Mouse (Mus musculus) ES-E14 (cell line): ENCODE measurements around the gene Sds. TPM values are rescaled to one million over a fixed set of nuclear protein-coding genes. Genes with fewer than 3 reads are reported as not detected.
A peak's percentile ranks its signal among the peaks of the same experiment; 100 is the strongest.

Experiments
- DNase-seq: peaks from one replicate; pipeline ENCODE4 v3.0.0-alpha.2; 2013; ENCODE audit warnings: low read depth, low spot score
- H3K27ac ChIP-seq: 2 replicates; pipeline ENCODE4 v1.5.1; 2012; ENCODE audit warnings: low read depth, mild to moderate bottlenecking, low read length, moderate library complexity, mixed read lengths; ENCODE audit not compliant: poor library complexity, insufficient read depth, severe bottlenecking
- H3K36me3 ChIP-seq: 2 replicates; pipeline ENCODE4 v1.6.1; 2012; ENCODE audit warnings: mild to moderate bottlenecking, low read length, moderate library complexity, mixed read lengths; ENCODE audit not compliant: control insufficient read depth, poor library complexity, insufficient read depth, severe bottlenecking
- H3K4me1 ChIP-seq, 2 experiments: fragments of 150-350 bp in 1 of 2; sonication (generic) in 1 of 2; 2 replicates each; pipeline ENCODE4 v1.6.1; 2012; ENCODE audit warnings: low read length in 2 of 2, mild to moderate bottlenecking in 1 of 2, mixed read lengths in 1 of 2; ENCODE audit not compliant: control insufficient read depth in 2 of 2, insufficient read depth in 2 of 2, poor library complexity in 1 of 2
- H3K4me3 ChIP-seq, 2 experiments: fragments of 150-350 bp in 1 of 2; sonication (generic) in 1 of 2; 2 replicates each; pipeline ENCODE4 v1.5.1; 2012; ENCODE audit warnings: low read length in 2 of 2, low read depth in 1 of 2, mild to moderate bottlenecking in 1 of 2, mixed read lengths in 1 of 2; ENCODE audit not compliant: insufficient read depth in 1 of 2, poor library complexity in 1 of 2, severe bottlenecking in 1 of 2
- H3K9ac ChIP-seq: 2 replicates; pipeline ENCODE4 v1.6.1; 2012; ENCODE audit warnings: low read depth, mild to moderate bottlenecking, low read length, mixed read lengths; ENCODE audit not compliant: poor library complexity, insufficient read depth, severe bottlenecking
- H3K9me3 ChIP-seq: fragments of 150-350 bp; sonication (generic); 2 replicates; pipeline ENCODE4 v1.6.1; 2012; ENCODE audit warnings: low read depth, mild to moderate bottlenecking, low read length; ENCODE audit not compliant: control insufficient read depth, insufficient read depth
- CHD2 ChIP-seq: IDR thresholded peaks from 2 replicates; pipeline ENCODE4 v1.6.1; 2014; ENCODE audit warnings: mild to moderate bottlenecking, low read depth, low read length, inconsistent platforms
- HCFC1 ChIP-seq: IDR thresholded peaks from 2 replicates; pipeline ENCODE4 v1.6.1; 2012; ENCODE audit warnings: low read length, inconsistent platforms, borderline replicate concordance; ENCODE audit not compliant: insufficient read depth
- MAFK ChIP-seq: IDR thresholded peaks from 2 replicates; pipeline ENCODE4 v1.6.1; 2014; ENCODE audit warnings: mild to moderate bottlenecking, low read depth, low read length, inconsistent platforms; ENCODE audit not compliant: insufficient read depth
- ZC3H11A ChIP-seq: IDR thresholded peaks from 2 replicates; pipeline ENCODE4 v1.6.1; 2012; ENCODE audit warnings: low read depth, mild to moderate bottlenecking, inconsistent platforms, low read length, borderline replicate concordance
- ZNF384 ChIP-seq: IDR thresholded peaks from 2 replicates; pipeline ENCODE4 v1.6.1; 2012; ENCODE audit warnings: low read depth, low read length, inconsistent platforms
- in situ Hi-C, 2 experiments: fragments of 600-800 bp; cut with MboI; formaldehyde crosslinking; loops; one replicate each; pipeline ENCODE4 v1.15.1; 2025; ENCODE audit warnings: low sequenced_read_pairs in 2 of 2, inconsistent platforms in 1 of 2; ENCODE audit not compliant: unreplicated experiment in 2 of 2
- total RNA-seq: library from RNA; depleted of rRNA; stranded (reverse); fragments of 300-350 nt; gene quantifications from 2 replicates; pipeline ENCODE4 v1.2.3, GENCODE M21; 2012

Sds gene
- total RNA-seq, 1 experiment, result 0.22 TPM

DNA sequence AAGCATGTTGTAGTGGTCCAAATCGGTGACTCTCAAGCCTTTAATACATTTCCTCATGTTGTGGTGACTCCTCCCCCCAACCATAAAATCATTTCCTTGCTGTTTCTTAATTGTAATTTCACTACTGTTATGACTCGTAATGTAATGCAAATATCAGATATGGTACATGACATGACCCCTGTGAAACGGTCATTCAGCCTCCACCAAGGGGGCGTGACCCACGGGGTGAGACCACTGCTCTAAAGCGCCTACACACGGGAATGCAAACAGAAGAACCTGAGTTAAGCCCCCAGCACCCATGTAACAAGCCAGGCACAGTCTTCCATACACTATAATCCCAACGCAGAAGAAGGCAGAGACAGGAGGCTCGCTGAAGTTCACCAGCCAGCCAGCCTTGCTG, 29.5 kb downstream of the Sds start:
- TF ChIP-seq MAFK, result no peak
- TF ChIP-seq ZNF384, result no peak
- TF ChIP-seq HCFC1, result no peak
- no peak for TF ChIP-seq CHD2
- TF ChIP-seq ZC3H11A, result no peak
- Histone ChIP-seq H3K4me3 (peak overlapping the region; percentile 28 to 30; a peak in 2 of 4 replicates), H3K9me3 (no peaks in the 10 kb centered on the region), H3K9ac (peak overlapping the region; percentile 52; the same call in 1 of the 2 replicates), H3K36me3 (no peaks in the 10 kb centered on the region), H3K27ac (no peak overlapping the region), H3K4me1 (peaks cover 2 to 3% of the 10 kb centered on the region in 2 experiments; a peak in 1 of 4 replicates)
- no peak for DNase-seq
- in situ Hi-C loops, result no loop called here

DNA sequence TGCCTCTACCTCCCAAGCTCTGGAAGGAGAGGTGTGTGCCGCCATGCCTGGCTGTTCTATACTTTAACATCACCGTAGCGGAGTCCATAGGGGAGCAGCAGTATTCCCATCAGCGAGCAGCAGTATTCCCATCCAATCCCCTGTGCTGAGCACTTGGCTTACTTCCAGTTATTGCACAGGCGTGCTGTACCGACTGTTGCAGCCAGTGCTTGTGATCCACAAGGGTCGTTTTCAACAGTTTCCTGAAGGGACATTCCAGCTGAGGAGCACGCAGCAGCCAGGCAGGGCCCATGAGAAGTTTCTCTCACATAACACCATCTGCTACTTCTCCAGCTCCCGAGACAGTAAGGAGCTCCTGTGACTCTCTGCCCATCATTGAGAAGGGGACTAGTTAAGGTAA, 30.2 kb downstream of the Sds start:
- TF ChIP-seq ZC3H11A (no peak), ZNF384 (no peak), CHD2 (no peak), HCFC1 (no peak), MAFK (no peak)
- in situ Hi-C loops, result no loop called here
- no peaks in the 10 kb centered on the region for H3K9me3 ChIP-seq
- DNase-seq, result no peak
- peaks cover 3 to 4% of the 10 kb centered on the region in 2 experiments; a peak in 2 of 4 replicates for H3K4me1 ChIP-seq
- H3K9ac ChIP-seq, result no peak overlapping the region
- H3K27ac ChIP-seq, result no peak overlapping the region
- H3K36me3 ChIP-seq, result no peaks in the 10 kb centered on the region
- H3K4me3 ChIP-seq, result no peak overlapping the region

DNA sequence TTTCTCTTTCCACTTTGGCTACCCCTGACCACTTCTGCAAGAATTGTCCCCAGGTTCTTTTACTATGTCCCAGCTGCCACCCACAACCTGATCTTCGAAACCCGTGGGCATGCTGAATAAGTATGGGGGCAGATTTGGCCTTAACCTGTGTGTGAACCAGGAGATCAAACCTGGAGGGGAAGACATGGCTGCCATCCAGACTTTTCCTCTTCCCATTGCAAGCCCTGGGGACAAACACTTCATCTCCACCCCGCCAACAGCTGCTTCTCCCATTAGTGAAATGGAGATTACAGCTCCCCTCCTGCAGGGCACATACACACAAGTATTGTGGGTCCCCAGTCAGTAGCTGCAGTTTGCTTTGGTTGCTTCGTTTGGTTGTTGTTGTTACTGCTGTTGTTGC, 31.0 kb downstream of the Sds start:
- TF ChIP-seq CHD2, result no peak
- TF ChIP-seq ZNF384, result no peak
- TF ChIP-seq MAFK, result no peak
- no peak for TF ChIP-seq HCFC1
- TF ChIP-seq ZC3H11A, result no peak
- no peak overlapping the region for H3K27ac ChIP-seq
- H3K9me3 ChIP-seq, result no peaks in the 10 kb centered on the region
- H3K4me1 ChIP-seq, result peaks cover 7 to 9% of the 10 kb centered on the region in 2 experiments; a peak in 2 of 4 replicates
- H3K4me3 ChIP-seq, result no peak overlapping the region
- no peaks in the 10 kb centered on the region for H3K36me3 ChIP-seq
- no peak for DNase-seq
- in situ Hi-C loops, result no loop called here
- H3K9ac ChIP-seq, result no peak overlapping the region

DNA sequence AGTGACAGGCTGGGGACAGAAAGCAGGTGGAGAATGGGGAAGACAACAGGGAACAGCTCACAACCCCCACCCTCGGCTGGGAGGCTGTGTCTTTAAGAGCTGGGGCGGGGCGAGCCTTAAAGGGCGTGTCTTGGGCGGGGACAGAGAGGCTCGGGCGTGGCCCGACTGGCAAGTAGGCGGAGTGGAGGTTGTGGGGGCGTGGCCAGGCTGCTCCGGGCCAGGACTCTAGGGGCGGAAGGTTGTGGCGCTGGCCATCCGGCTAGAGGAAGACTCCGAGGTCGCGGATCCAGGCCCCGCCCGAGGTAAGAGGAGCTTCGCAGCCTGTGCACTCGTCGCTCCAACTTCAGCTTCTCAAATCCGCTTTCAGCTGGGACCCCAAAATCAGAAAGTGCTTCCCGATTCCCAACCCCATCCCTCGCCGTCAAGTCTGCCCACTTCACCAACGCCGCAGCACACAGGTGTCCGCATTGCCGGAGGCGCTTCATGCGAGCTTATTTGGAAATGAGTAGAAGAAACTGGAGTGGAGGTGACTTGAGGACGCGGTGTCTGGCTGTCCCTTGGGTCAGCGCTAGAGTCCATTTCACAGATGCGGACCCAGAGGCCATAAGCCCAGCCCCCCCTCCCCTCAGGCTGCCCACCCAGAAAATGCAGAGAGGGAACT, 34.8 kb downstream of the Sds start, which contains the start of gene Slc8b1:
Gene Slc8b1 (plus strand): TSS at position 187 of the 661 bp plus-strand sequence.
- H3K4me3 ChIP-seq, result peak within 1 kb of the TSS; percentile 71 to 79
- in situ Hi-C loops, result no loop called here
- peaks cover 21 to 25% of the 10 kb centered on the region in 2 experiments for H3K4me1 ChIP-seq
- H3K27ac ChIP-seq, result no peak within 1 kb of the TSS
- H3K9me3 ChIP-seq, result no peaks in the 10 kb centered on the region
- TF ChIP-seq CHD2, result no peak
- TF ChIP-seq ZC3H11A, result no peak
- TF ChIP-seq ZNF384, result no peak
- TF ChIP-seq HCFC1, result no peak
- TF ChIP-seq MAFK, result no peak
- no peaks in the 10 kb centered on the region; the same call in 1 of the 2 replicates for H3K36me3 ChIP-seq
- peak within 1 kb of the TSS; percentile 71 for H3K9ac ChIP-seq
- DNase-seq, result peak; percentile 92

DNA sequence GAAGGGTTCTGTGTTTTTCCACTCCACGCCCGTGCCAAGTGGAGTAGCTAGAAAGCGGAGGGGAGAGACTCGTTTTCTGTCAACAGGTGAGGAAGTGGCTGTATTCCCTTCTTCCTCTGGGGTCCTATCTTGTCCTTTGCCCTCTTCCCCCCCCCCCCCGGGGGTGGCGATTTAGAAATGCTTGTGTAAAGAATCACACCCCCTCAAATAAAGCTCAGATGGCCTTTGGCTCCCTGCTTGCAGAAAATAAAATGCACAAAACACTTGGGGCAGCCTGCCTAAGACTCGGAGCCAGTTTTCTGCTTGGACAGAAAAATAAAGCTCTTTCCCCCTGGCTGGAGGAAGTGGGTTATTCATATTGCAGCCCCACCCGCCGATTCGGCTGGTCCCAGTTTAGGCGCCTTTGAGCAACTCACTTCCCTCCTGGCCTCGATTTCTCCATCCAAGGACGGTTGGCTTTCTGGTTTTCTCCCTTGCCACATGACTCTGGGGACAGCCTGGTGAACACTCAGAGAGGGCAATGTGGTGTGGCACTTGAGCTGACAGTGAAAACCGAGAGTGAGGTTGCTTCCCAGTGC, 35.4 kb downstream of the Sds start:
- in situ Hi-C loops, result no loop called here
- no peak for DNase-seq

More for the DNA sequence above, 35.4 kb downstream of the Sds start:
- TF ChIP-seq HCFC1, result no peak
- TF ChIP-seq MAFK, result no peak
- TF ChIP-seq ZC3H11A, result no peak
- no peak for TF ChIP-seq ZNF384
- no peak for TF ChIP-seq CHD2
- Histone ChIP-seq H3K4me3 (peak overlapping the region; percentile 71 to 79), H3K27ac (no peak overlapping the region), H3K9me3 (no peaks in the 10 kb centered on the region), H3K36me3 (no peaks in the 10 kb centered on the region; the same call in 1 of the 2 replicates), H3K9ac (peak overlapping the region; percentile 71), H3K4me1 (peaks cover 21 to 27% of the 10 kb centered on the region in 2 experiments)
